Mouse (Mus musculus): ENCODE measurements at regions not wholly inside any gene's neighbourhood (a gene's known extent, or its start where the extent isn't known, plus 50 kb on each side); places are given as distances from the start of the nearest gene placed in this dataset.

- H3K4me1 ChIP-seq (ENCODE audit: control insufficient read depth, insufficient read depth, low read length) = no peaks in the 10 kb centered on the region
- no peak for TF ChIP-seq CTCF (conservative IDR thresholded peaks at IDR 0.05; ENCODE audit: insufficient read depth, insufficient read length, low read depth, low read length)
- TF ChIP-seq POLR2A (IDR thresholded peaks at IDR 0.05; ENCODE audit: low read depth, low read length) = no peak
- H3K36me3 ChIP-seq (ENCODE audit: control insufficient read depth, insufficient read depth, low read length) = no peaks in the 10 kb centered on the region
- no peaks in the 10 kb centered on the region for H3K27me3 ChIP-seq (replicated peaks; ENCODE audit: control insufficient read depth, insufficient read depth, low read length)
- H3K27ac ChIP-seq (ENCODE audit: insufficient read depth, low read depth, low read length) = no peak overlapping the region
- H3K4me3 ChIP-seq (ENCODE audit: insufficient read depth, low read depth, low read length) = no peak overlapping the region
- WGBS = 66% methylated on average over 3 of the region's 3 CpGs
- DNase-seq = no peak
These were observed 152.0 kb upstream of the Supt20 start for GRCm38 (mm10) chr3:54540540-54541080.

GRCm38 (mm10) chr3:54541389-54541788 lies 151.2 kb upstream of the Supt20 start:
- Histone ChIP-seq H3K4me3 (ENCODE audit: insufficient read depth, low read depth, low read length) (no peak overlapping the region), H3K27ac (ENCODE audit: insufficient read depth, low read depth, low read length) (no peak overlapping the region), H3K36me3 (ENCODE audit: control insufficient read depth, insufficient read depth, low read length) (no peaks in the 10 kb centered on the region), H3K4me1 (ENCODE audit: control insufficient read depth, insufficient read depth, low read length) (no peaks in the 10 kb centered on the region), H3K27me3 (replicated peaks; ENCODE audit: control insufficient read depth, insufficient read depth, low read length) (no peaks in the 10 kb centered on the region)
- 87% methylated on average over 5 of the region's 5 CpGs for WGBS
- DNase-seq = no peak
- TF ChIP-seq CTCF (conservative IDR thresholded peaks at IDR 0.05; ENCODE audit: insufficient read depth, insufficient read length, low read depth, low read length) = no peak
- no peak for TF ChIP-seq POLR2A (IDR thresholded peaks at IDR 0.05; ENCODE audit: low read depth, low read length)

- Histone ChIP-seq H3K36me3 (ENCODE audit: control insufficient read depth, insufficient read depth, low read length) (no peaks in the 10 kb centered on the region), H3K27me3 (replicated peaks; ENCODE audit: control insufficient read depth, insufficient read depth, low read length) (no peaks in the 10 kb centered on the region), H3K27ac (ENCODE audit: insufficient read depth, low read depth, low read length) (no peak overlapping the region), H3K4me3 (ENCODE audit: insufficient read depth, low read depth, low read length) (no peak overlapping the region), H3K4me1 (ENCODE audit: control insufficient read depth, insufficient read depth, low read length) (no peaks in the 10 kb centered on the region)
- TF ChIP-seq CTCF (conservative IDR thresholded peaks at IDR 0.05; ENCODE audit: insufficient read depth, insufficient read length, low read depth, low read length) (no peak), POLR2A (IDR thresholded peaks at IDR 0.05; ENCODE audit: low read depth, low read length) (no peak)
- no peak for DNase-seq
These were observed 147.2 kb upstream of the Supt20 start for GRCm38 (mm10) chr3:54545393-54545792.

- Histone ChIP-seq H3K36me3 (ENCODE audit: control insufficient read depth, insufficient read depth, low read length) (no peaks in the 10 kb centered on the region), H3K27ac (ENCODE audit: insufficient read depth, low read depth, low read length) (no peak overlapping the region), H3K4me1 (ENCODE audit: control insufficient read depth, insufficient read depth, low read length) (no peaks in the 10 kb centered on the region), H3K4me3 (ENCODE audit: insufficient read depth, low read depth, low read length) (no peak overlapping the region), H3K27me3 (replicated peaks; ENCODE audit: control insufficient read depth, insufficient read depth, low read length) (no peaks in the 10 kb centered on the region)
- 70% methylated on average over 9 of the region's 9 CpGs for WGBS
- DNase-seq = no peak
- TF ChIP-seq CTCF (conservative IDR thresholded peaks at IDR 0.05; ENCODE audit: insufficient read depth, insufficient read length, low read depth, low read length) (no peak), POLR2A (IDR thresholded peaks at IDR 0.05; ENCODE audit: low read depth, low read length) (no peak)
These were observed 140.7 kb upstream of the Supt20 start for GRCm38 (mm10) chr3:54551908-54552307.

GRCm38 (mm10) chr3:54555954-54556353 lies 136.7 kb upstream of the Supt20 start:
- WGBS = 89% methylated on average over 2 of the region's 2 CpGs
- Histone ChIP-seq H3K4me1 (ENCODE audit: control insufficient read depth, insufficient read depth, low read length) (no peaks in the 10 kb centered on the region), H3K27ac (ENCODE audit: insufficient read depth, low read depth, low read length) (no peak overlapping the region), H3K36me3 (ENCODE audit: control insufficient read depth, insufficient read depth, low read length) (no peaks in the 10 kb centered on the region), H3K27me3 (replicated peaks; ENCODE audit: control insufficient read depth, insufficient read depth, low read length) (no peaks in the 10 kb centered on the region), H3K4me3 (ENCODE audit: insufficient read depth, low read depth, low read length) (no peak overlapping the region)
- 0 out of 2 replicates have a peak, but pooled peaks have one; percentile 5 for TF ChIP-seq CTCF (conservative IDR thresholded peaks at IDR 0.05; ENCODE audit: insufficient read depth, insufficient read length, low read depth, low read length)
- TF ChIP-seq POLR2A (IDR thresholded peaks at IDR 0.05; ENCODE audit: low read depth, low read length) = no peak
- DNase-seq = no peak

- Histone ChIP-seq H3K27me3 (replicated peaks; ENCODE audit: control insufficient read depth, insufficient read depth, low read length) (no peaks in the 10 kb centered on the region), H3K4me1 (ENCODE audit: control insufficient read depth, insufficient read depth, low read length) (no peaks in the 10 kb centered on the region), H3K4me3 (ENCODE audit: insufficient read depth, low read depth, low read length) (no peak overlapping the region), H3K36me3 (ENCODE audit: control insufficient read depth, insufficient read depth, low read length) (no peaks in the 10 kb centered on the region), H3K27ac (ENCODE audit: insufficient read depth, low read depth, low read length) (no peak overlapping the region)
- 74% methylated on average over 2 of the region's 2 CpGs for WGBS
- TF ChIP-seq CTCF (conservative IDR thresholded peaks at IDR 0.05; ENCODE audit: insufficient read depth, insufficient read length, low read depth, low read length) (no peak), POLR2A (IDR thresholded peaks at IDR 0.05; ENCODE audit: low read depth, low read length) (no peak)
- no peak for DNase-seq
These were observed 133.6 kb upstream of the Supt20 start for GRCm38 (mm10) chr3:54559053-54559452.

- Histone ChIP-seq H3K36me3 (ENCODE audit: control insufficient read depth, insufficient read depth, low read length) (no peaks in the 10 kb centered on the region), H3K4me3 (ENCODE audit: insufficient read depth, low read depth, low read length) (no peak overlapping the region), H3K27me3 (replicated peaks; ENCODE audit: control insufficient read depth, insufficient read depth, low read length) (no peaks in the 10 kb centered on the region), H3K27ac (ENCODE audit: insufficient read depth, low read depth, low read length) (no peak overlapping the region), H3K4me1 (ENCODE audit: control insufficient read depth, insufficient read depth, low read length) (no peaks in the 10 kb centered on the region)
- WGBS = 76% methylated on average over 2 of the region's 2 CpGs
- no peak for DNase-seq
- TF ChIP-seq POLR2A (IDR thresholded peaks at IDR 0.05; ENCODE audit: low read depth, low read length) (no peak), CTCF (conservative IDR thresholded peaks at IDR 0.05; ENCODE audit: insufficient read depth, insufficient read length, low read depth, low read length) (no peak)
These were observed 133.1 kb upstream of the Supt20 start for GRCm38 (mm10) chr3:54559527-54559926.
